Mouse (Mus musculus) cortical plate, adult 2 months (tissue): ENCODE results near the gene Lhx3.

Experiments used
- CTCF ChIP-seq: fragments of 200-500 bp; IDR thresholded peaks from 2 replicates; pipeline ENCODE4 v1.5.1; 2011; ENCODE audit warnings: mild to moderate bottlenecking, control low read depth, low read length; ENCODE audit not compliant: insufficient read depth; ENCODE audit errors: extremely low read depth
- POLR2A ChIP-seq: fragments of 200-500 bp; IDR thresholded peaks from 2 replicates; pipeline ENCODE4 v1.6.1; 2011; ENCODE audit warnings: mild to moderate bottlenecking, low read length, control low read depth; ENCODE audit not compliant: insufficient read depth; ENCODE audit errors: extremely low read depth

DNA sequence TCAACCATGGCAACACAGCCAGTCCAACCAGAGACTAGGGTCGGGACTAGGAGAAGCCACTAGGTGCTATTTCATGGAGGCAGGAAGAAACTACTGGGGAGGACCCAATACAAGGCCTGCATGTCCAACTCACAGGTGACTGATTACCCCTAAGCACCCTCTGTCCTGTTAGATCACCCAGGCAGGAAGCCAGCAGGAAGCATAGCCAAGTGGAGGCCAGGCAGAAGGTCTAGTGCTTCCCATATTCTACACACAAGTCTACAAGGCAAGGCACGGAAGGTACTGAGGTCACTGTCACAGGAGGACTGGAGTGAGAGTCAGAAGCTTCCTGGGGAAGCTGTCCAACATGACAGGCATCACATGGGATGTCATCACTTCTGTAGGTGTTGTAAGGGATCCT, 26.7 kb upstream of the Lhx3 start:
- TF ChIP-seq POLR2A (no peak), CTCF (no peak)
